Mouse (Mus musculus) cerebellum, postnatal 4 days (tissue): Measurements from ENCODE around the gene Trim65.
"Not testable (repeated sequence)": the region's sequence is repeated elsewhere in the genome, so short reads cannot be mapped to it uniquely, and the experiment has no call there.

Source experiments
- DNase-seq, 2 experiments: peaks; one replicate each; pipeline ENCODE4 v3.0.0; 2022; ENCODE audit warnings: low spot score in 2 of 2, mixed read lengths in 1 of 2

The Trim65 gene

DNA sequence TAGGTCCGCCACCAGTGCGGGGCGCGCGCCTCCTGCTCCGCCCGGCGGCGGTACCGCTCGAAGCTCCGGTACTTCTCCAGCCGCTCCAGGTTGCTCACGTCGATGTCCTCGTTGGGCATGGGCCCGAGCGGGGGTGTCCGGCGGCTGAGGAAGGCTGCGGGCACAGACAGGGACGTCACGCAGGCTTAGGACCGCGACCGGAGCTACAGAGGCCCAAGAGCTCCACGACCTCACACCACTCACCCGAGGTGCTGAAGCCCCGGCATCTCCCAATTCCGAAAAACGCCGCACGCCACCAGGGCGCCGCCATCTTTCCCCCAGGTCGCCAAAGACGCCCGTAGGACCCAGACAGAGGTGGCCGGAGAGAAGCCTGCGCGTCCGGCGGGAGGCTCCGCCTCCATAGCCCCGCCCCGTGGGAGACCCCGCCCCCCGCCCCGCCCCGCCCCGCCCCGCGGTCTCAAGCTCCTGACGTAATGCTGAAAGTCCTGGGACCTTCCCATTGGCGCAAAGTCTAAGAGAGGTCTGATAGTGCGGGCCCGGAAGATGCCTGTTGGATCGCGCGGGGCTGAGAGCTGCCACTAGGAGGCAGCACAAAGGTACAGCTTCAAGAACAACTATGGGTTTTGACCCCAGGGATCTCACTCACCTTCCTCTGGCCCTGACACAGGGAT is 7.7 kb upstream of the Trim65 start, which contains the start of gene Mrpl38:
TSS of gene Mrpl38 (minus strand) at position 401 of the 671 bp plus-strand sequence.
- peak; percentile 74 to 86 for DNase-seq

DNA sequence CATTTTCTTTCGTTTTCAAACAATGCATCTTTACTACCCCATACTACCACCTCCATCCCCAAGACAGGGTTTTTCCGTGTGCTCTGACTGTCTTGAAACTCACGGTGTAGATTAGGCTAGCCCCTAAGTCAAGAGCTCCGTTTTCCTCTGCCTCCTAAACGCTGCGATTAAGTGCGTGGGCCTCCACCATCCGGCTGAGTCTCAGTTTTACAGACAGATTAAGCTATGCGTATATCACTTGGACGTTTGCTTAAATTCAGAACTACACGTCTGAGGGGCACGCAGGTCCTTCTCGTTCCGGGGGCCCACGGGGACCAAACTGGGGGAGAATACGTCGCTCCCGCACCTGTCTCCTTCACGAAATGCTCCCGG is 7.2 kb upstream of the Trim65 start:
- DNase-seq, result no peak

DNA sequence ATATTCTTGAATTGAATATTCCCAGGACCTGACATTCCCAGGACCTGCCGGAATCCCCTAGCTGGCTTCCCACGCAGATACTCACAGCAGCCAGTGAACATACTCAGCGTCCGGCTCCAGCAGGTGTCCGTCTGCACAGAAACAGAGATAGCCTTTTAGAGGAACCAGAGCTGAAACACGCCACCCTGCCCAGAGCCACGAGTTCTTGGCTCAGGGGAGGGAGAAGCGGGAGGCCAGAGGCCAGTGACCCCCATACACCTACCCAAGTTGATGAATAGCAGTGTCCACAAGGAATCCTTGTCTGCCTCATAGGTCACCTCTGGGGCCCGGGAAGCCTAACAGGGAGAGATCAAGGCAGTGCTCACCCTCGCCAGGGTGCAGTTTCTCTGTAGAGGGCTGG is 3.2 kb upstream of the Trim65 start:
- no peak for DNase-seq

DNA sequence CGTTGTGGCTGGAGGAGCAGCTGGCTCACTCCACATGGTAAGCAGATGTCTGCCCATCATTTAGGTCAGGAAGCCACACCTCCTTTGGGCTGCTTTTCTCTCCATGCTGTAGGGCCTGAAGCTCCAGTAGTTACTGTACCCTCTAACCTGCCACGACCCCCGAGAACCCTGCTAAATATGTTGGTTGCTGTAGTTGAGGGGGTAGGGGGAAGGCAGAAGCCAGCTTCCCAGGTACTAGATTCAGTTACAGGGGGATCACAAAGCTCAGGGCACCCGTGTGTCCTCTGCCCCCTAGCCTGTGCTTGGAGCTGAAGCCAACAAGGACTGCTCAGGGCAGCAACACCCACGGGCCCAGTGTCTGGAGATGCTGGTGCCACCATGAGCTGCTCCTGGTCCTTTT is 2.6 kb upstream of the Trim65 start:
- DNase-seq, result no peak

DNA sequence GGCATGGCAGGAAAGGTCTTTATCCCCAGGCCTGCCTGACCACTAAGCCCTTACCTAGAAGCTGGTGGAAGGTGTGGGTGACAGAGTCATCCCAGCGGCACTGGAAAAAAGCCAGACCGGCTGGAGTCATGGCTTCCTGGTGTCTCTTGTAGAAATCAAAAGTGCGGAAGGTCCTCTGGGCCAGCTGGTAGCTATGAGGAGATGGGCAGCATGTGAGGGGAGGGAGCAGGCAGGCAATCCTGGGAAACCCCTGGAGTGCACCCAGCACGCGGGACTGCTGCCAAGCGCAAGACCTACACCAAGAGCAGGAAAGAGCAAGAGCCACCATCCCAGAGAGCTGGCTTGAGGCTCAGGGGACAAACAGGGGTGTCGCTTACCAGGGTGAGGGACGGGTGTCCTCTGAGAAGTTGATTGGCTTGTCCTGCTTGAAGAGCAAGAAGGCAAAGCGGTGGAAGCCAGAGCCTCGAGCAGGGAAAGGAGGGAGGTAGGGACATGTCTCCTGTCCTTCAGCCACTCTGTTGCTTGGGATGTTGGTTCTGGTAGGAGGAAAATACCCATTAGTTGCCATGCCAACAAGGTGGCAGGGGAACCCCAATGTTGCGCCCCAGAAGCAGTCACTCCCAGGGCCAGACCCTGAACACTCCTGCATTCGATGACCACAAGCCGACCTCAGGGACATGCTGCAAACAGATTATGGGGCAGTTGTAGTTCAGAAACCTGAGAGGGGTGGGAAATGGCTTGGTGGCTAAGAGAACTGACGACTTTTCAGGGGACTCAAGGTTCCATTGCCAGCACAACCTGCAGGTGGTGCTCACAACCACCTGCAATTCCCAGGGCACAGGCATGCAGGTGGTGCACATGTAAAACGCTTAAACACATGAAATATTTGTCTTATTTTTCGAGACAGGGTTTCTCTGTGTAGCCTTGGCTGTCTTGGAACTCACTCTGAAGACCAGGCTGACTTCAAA is 1.7 kb upstream of the Trim65 start:
- no peak for DNase-seq

DNA sequence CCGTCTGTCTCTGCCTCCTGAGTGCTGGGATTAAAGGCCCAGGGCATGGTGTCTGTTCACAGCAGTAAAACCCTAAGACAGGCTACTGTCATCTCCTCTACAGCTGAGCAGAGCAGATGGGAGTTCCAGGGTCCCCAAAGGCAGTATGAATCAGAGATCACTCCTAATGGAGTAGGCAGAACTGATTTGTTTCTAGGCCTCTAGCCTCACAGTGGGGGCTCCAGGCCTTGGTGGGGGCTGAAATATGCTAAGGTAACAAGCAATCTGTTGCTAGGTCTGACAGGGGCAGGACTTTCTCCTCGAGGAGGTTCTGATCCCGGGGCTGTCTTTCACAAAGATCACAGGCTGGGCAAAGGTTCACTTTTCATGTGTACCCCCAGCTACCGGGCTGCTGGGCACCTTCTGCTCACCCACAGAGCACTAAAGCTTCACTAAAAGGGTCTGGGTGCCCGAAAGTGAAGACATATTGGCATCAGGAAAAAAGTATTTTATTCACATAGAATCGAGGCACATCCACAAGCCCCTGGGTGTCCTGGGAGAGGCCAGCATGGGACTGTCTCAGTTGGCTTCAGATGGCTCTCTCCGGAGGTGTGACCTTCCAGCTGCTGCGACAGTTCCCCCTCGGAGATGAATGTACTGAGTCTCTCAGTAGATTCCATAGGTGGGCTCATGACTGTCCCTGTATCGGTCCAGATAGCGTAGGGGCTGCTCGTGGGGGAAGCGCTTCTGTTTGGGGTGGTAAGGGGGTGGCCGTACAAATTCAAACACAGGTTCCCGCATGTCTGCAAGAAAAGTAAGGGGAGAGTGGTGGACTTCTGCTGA is 632 bp upstream of the Trim65 start:
- no peak for DNase-seq

DNA sequence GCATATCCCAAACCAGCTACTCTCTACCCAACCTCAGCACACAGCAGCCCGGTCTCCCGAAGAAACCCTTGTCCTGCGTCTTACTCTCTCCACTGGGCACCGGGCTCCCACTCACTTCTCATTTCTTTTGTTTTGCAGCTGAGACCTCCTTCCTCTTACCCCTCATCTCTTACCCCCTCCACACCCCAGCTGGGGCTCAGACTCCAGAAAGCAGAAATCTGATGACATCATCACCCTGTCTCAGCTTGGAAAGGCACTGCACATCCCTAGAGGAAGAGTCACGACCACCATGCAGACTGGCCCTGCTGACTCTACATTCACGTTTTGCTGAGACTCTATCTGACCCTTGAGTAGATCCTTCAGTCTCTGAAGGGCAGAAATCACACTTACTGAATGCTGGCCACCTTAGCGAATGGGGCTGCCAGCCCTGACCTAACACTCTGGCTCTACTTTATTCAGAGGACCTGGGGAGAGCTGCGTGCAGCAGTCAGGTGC is 888 bp downstream of the Trim65 start:
- no peak for DNase-seq

DNA sequence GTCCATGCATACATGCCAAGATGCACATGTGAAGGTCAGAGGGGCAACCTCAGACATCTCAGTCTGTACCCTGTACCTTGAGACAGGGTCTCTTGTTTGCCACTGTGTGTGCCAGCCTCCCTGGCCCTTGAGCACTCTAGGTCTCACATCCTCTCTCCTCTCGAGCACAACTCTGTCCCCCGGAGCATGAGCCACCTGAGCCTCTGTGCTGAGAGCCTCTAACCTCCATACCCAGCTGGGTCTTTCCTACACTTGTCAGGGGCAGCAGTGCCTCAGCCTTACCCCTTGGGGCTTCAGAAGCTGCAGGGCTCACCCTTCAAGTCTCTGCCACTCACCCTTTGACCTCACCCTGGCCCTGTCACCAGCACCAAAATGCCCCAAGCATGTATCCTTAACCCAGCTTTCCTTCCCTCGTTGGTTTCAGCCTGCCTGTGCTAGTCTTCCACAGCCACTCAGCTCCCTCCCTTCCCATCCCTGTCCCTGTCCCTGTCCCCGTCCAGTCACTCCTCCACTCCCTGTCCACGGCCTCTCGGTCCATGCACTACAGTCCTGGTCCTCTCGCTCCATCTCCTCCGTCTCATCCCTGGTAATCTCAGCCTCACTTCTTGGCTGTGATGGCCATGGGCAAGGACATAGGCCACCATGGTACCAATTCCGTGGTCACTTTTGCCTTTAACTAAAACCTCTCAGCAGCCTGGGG is 1.7 kb downstream of the Trim65 start:
- DNase-seq, result no peak

DNA sequence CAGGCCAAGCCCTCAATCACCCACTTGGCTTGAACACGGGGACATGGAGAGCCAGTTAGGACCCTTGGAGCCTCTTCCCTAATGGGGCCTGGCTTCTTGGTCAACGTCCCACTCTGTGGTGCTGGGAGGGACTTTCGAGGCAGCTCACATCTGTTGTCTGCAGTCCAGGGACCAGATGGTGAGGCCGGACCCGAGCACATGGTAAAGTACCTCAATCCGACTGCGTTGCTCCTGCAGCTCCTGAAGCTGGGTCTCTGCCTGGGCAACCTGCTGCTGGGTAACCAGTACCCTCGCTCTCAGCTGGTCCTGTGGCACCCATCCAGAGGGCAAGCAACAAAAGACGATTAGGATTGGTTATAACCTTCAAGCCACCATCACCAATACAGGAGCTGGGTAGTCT is 2.9 kb downstream of the Trim65 start:
- DNase-seq, result peak in 1 of 2 experiments; percentile 60

DNA sequence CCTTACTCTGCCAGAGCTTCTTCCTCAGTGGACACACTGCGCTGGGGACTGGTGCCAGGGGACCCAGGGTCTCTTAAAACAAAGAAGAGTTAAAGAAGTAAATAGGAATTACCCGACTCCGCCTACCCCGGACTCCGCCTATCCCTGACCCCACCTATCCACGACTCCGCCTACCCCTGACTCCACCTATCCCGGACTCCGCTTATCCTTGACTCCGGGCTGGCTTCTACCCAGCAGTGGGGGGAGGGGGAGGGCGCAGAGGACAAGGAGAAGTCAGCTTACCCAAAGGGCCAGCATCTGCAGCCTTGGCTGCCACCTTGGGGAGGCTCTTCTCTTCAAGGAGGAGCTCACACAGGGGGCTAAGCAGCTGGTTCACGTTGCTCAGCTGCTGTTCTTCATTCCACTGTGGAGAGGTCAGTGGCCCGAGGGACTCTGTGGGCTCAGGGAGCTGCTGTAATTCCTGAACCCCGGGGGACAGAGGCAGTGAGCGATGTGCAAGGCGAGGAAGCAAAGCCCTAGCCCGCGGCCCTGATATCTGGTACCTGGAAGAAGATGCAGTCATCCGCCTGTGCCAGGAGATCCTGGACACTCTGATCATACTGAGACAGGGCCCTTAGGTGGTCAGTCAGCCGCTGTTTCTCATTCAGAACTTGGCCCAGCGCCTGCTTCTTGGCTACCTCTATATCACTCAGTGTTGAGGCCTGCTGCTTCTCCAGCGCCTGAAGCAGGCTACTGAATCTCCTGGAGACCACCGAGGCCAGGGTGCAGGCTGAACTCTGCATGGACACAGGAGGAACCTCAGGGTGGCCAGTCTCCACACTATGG is 3.6 kb downstream of the Trim65 start, which contains the start of gene Trim47:
TSS of gene Trim47 (minus strand) at position 55 of the 825 bp plus-strand sequence.
- DNase-seq, result peak in 1 of 2 experiments; percentile 74

DNA sequence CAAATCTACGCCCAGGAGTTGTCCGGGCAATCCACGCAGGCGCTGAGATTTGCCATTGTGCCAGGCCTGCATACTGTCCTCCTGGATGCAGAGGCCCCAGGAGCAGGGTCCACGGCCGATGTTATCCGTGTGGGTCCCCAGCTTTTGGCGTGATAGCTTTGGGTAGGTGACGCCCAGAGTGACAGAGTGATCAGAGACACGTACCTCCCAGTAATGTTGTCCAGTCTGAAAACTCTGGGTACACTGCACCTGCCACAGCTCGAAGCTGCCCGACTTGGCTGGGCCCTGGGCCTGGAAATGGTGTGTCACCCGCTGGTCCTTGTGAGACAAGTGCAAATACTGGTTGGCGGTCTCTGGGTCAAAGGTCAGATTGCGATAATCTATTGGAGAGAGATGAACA is 4.7 kb downstream of the Trim65 start:
- no peak for DNase-seq

DNA sequence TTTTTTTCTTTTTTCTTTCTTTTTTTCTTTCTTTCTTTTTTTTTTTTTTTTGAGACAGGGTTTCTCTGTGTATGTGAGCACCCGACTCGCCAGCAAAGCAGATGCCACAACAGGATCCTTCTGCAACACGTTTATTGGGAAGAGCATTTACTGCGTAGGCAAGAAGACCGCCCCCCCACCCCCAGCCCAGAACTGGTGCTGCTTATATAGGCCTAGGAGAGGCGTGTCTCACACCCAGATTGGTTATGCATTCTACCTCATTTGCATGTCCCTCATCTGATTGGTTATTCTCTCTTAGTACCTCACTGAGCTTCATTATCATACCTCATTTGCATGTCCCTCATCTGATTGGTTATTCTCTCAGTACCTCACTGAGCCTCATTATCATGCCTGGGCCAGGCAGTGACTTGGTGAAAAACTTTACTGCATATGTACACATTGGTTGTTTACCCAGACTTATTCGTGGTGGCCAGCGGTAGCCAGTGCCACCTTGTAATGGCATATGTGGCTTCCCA is 9.1 kb downstream of the Trim65 start:
- not testable (repeated sequence) for DNase-seq

DNA sequence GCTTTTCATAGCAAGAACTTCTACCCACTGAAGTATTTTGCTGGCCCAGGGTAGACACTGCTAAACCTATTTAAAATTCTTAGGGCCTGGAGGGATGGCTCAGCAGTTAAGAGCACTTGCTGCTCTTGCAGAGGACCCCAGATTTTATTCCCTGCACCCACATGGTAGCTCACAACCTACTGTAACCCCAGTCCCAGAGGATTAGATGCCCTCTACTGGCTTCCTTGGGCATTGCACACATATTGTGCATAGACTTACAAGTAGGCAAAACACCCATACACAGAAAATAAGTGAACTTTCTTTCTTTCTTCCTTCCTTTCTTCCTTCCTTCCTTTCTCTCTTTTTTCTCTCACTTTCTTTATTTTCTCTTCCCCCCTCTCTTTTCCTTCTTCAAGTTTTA is 13.1 kb downstream of the Trim65 start:
- no peak for DNase-seq

DNA sequence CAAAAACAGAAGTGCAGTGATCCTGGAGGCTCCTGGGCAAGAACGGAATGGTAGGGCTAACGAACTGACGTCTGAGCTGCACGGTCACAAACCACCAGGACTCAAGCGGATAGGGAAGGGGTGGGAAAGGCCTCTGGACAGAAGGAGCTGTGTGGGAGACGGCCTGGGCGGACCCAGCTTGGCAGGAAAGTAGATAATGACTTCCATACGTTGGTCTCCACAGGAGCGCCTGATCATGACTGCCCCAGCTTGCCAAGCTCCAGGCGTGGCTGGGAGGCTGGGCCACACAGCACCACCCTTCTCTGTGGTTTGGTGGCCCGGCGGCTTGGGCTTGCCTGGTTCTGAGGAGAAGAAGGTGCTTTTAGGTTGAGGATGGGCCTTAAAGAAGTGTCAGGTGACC is 13.7 kb downstream of the Trim65 start:
- no peak for DNase-seq

DNA sequence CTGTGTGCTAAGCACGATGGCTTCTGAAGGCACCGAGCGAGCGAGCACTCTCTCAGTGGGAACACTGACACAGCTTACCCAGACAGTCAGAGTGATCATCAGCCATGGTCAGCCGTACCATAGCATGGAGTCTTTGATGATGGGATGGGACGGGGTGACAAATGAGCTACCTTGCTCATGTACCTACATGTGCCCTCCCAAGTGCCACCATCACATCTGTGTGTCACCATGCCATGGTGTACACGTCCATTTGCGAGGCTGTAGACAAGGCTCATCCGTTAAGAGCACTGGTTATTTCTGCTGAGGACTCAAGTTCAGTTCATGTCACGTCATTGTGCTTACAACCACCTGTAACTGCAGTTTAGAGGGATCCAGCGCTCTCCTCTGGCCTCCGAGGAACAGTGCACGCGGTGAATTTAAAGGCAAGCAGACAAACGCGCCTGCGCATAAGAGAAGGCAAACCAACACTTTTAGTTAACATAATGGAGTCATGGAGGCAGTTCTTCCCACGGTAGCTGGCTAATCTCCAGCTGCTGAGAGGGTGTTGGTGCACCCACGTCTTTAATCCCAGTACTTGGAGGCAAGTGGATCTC is 19.2 kb downstream of the Trim65 start:
- DNase-seq, result no peak

DNA sequence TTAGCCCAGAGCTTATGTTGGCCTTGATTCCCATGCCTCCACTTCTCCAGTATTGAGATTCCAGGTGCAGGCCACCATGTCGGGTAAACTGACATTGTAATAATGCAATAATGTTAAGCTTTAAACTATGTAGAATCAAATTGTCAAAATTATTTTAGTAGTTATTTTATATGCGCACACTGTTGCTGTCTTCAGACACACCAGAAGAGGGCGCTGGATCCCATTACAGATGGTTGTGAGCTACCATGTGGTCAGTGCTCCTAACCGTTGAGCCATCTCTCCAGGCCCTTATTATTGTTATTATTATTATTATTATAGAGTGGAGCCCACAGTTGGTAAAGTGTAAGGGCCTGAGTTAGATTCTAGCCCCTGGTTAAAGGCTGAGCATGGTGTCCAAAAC is 19.9 kb downstream of the Trim65 start:
- DNase-seq, result no peak

DNA sequence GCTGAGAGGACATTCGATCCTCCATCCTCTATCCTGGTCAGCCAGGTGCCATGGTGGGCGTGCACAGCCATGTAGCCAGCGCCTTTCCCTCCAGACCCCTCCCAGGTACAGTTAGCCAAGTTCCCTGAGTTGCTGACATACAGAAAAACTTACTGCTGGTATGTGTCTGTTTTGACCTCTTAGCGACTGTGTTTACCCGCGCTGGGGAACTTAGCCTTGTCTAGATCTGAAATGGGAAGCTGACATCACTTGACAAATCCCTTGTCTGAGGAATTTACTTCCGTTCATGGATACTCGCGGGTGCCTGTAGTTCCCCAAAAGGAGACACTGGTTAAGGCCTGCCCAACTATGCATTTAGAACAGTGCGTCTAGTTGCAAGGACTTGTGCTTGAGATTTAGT is 20.4 kb downstream of the Trim65 start:
- DNase-seq, result no peak

DNA sequence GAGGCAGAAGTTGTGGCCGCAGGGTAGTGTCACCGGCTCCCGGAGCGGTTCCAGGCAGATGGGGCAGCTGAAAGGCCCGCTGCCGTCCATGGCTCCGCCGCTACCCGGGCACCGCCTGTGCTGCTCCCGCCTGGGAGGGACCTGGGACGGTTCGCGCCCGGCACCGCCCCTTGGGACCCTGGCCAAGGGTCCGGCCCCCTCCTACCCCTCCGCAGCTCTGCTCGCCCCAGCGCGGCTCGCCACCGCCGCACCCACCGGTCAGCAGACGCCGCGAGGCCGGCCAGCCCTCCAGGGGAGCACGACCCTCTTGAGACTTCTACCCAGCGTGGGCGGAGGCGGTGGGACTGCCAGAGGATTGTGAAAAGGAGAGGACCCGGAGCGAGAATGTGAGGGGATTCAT is 20.8 kb downstream of the Trim65 start:
- DNase-seq, result no peak

DNA sequence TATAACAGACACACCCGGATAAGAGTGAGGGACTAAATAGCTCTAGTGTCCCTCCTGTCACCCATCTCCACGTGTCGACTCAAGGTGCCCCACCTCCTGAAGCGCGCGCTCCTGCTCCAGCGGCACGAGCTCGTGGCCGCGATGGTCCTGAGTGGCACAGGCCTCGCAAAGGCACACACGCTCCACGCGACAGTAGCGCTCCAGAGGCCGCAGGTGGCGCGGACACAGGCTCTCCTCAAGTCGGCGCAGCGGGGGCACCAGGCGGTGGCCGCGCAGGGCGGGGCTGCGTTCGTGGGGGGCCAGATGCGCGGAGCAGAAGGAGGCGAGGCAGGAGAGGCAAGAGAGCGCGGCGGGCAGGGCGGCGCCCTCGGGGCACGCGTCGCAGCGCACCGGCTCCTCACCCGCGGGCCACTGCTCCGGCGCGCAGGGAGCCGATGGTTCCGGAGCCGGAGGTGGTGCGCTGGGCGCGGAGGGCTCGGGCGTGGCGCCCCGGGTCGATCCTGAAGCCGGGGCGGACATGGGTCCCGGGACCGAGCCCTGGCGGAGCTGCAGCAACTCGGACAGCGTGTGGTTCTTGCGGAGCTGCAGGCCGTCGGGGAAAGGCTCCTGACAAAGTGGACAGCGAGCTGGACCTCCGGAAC is 21.4 kb downstream of the Trim65 start:
- no peak for DNase-seq
